Mouse (Mus musculus): ENCODE data around the gene Sbno1. TPM values are rescaled to one million over a fixed set of nuclear protein-coding genes. Genes with fewer than 3 reads are reported as not detected.
"Not testable (repeated sequence)": the region's sequence is repeated elsewhere in the genome, so short reads cannot be mapped to it uniquely, and the experiment has no call there.

Sbno1 gene
- polyA plus RNA-seq, 1 experiment from 2014 or later, result 30.6 TPM

DNA sequence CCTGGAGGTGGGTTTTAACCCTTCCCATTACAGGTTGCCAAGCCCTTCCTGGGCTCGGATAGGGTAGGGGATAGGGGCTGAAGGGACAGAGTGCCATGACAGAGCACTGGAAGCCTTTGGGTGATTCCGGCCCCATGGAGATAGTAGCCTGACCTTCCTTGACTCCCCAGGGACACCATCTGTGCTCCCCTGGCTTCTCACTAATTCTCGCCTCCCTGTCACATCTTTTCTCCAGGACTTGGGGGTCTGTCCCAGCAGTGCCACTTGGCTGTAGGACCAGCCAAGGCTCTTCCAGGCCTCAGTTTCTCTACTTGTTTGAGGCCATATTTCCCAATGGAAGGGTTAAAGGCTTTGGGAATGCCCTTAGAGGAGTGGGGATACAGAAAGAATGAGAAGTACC, 74.2 kb downstream of the Sbno1 start:
- 67% methylated on average over 3 of the region's 3 CpGs for WGBS (ENCODE audit: insufficient replicate concordance)
- no peak for ATAC-seq

DNA sequence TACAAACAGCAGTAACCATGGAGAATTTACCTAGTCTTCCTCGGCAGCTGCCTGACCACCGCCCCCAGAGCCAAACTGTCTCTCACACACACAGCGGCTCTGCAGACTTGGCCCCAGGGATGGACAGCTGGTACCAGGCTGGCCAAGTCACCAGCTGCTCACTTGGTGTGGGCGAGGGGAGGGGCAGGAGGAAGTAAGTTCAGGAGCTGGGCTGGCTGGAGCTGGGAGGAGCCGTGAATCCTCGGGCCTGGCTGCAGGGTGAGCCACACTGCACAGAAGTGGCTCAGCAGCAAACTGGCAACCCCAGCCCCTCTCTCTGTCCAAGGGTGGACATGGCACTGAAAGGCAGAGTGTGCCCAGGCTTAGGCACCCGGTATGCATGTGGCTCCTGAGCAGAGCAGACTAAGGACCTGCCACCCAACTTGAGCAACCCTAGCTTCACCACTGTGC, 74.7 kb downstream of the Sbno1 start:
- H3K9me3 ChIP-seq (ENCODE audit: low read length), result no peaks in the 10 kb centered on the region
- DNase-seq (peak; percentile 47), ATAC-seq (no peak)
- no peak overlapping the region for H3K4me3 ChIP-seq (ENCODE audit: low read depth, low read length)
- TF ChIP-seq CTCF (IDR thresholded peaks at IDR 0.05; ENCODE audit: low read depth), result no peak
- TF ChIP-seq EP300 (IDR thresholded peaks at IDR 0.05; ENCODE audit: low read depth), result no peak
- peak overlapping the region; percentile 99 for H3K4me2 ChIP-seq (ENCODE audit: low read depth, low read length)
- no peak overlapping the region for H3K9ac ChIP-seq (replicated peaks)
- H3K36me3 ChIP-seq (replicated peaks; ENCODE audit: insufficient read depth, low read length), result peaks cover 28% of the 10 kb centered on the region
- H3K4me1 ChIP-seq (ENCODE audit: insufficient read depth), result peaks cover 28% of the 10 kb centered on the region
- H3K27ac ChIP-seq (ENCODE audit: low read depth), result peak overlapping the region; percentile 95
- H3K27me3 ChIP-seq (ENCODE audit: insufficient read depth, low read length), result no peaks in the 10 kb centered on the region
- WGBS (ENCODE audit: insufficient replicate concordance), result 49% methylated on average over 7 of the region's 7 CpGs

More for the DNA sequence above, 74.2 kb downstream of the Sbno1 start:
- no peak for DNase-seq
- no peak for TF ChIP-seq CTCF (IDR thresholded peaks at IDR 0.05; ENCODE audit: low read depth)
- TF ChIP-seq EP300 (IDR thresholded peaks at IDR 0.05; ENCODE audit: low read depth), result no peak
- peak overlapping the region; percentile 99 for H3K4me2 ChIP-seq (ENCODE audit: low read depth, low read length)
- no peaks in the 10 kb centered on the region for H3K27me3 ChIP-seq (ENCODE audit: insufficient read depth, low read length)
- H3K4me1 ChIP-seq (ENCODE audit: insufficient read depth), result peaks cover 28% of the 10 kb centered on the region
- H3K4me3 ChIP-seq (ENCODE audit: low read depth, low read length), result no peak overlapping the region
- H3K27ac ChIP-seq (ENCODE audit: low read depth), result peak overlapping the region; percentile 95
- H3K9ac ChIP-seq (replicated peaks), result peak overlapping the region; percentile 97
- peaks cover 23% of the 10 kb centered on the region for H3K36me3 ChIP-seq (replicated peaks; ENCODE audit: insufficient read depth, low read length)
- no peaks in the 10 kb centered on the region for H3K9me3 ChIP-seq (ENCODE audit: low read length)

DNA sequence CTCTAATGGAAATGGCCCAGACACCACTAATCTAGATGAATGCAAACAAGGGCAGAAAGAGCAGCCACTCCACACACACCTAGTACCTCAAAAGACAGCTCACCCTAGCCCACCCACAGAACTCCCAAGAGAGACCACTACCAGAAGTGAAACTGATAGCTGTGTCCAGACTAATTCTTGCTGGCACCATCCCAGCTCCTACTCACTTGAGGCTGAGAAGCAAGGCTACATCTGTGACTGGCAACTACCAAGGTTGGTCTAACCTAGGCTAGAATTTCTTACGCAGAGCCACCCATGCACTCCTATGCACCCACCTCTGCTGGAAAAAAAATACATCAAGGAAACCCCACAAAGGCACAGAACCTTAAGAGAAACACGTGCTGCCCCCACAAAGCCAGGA, 75.5 kb downstream of the Sbno1 start:
- Histone ChIP-seq H3K4me2 (ENCODE audit: low read depth, low read length) (no peak overlapping the region), H3K36me3 (replicated peaks; ENCODE audit: insufficient read depth, low read length) (peaks cover 29% of the 10 kb centered on the region), H3K27me3 (ENCODE audit: insufficient read depth, low read length) (no peaks in the 10 kb centered on the region), H3K9ac (replicated peaks) (no peak overlapping the region), H3K4me1 (ENCODE audit: insufficient read depth) (peaks cover 28% of the 10 kb centered on the region), H3K9me3 (ENCODE audit: low read length) (no peaks in the 10 kb centered on the region), H3K4me3 (ENCODE audit: low read depth, low read length) (no peak overlapping the region), H3K27ac (ENCODE audit: low read depth) (no peak overlapping the region)
- 93% methylated on average over 2 of the region's 2 CpGs for WGBS (ENCODE audit: insufficient replicate concordance)
- DNase-seq (no peak), ATAC-seq (no peak)
- no peak for TF ChIP-seq EP300 (IDR thresholded peaks at IDR 0.05; ENCODE audit: low read depth)
- no peak for TF ChIP-seq CTCF (IDR thresholded peaks at IDR 0.05; ENCODE audit: low read depth)

DNA sequence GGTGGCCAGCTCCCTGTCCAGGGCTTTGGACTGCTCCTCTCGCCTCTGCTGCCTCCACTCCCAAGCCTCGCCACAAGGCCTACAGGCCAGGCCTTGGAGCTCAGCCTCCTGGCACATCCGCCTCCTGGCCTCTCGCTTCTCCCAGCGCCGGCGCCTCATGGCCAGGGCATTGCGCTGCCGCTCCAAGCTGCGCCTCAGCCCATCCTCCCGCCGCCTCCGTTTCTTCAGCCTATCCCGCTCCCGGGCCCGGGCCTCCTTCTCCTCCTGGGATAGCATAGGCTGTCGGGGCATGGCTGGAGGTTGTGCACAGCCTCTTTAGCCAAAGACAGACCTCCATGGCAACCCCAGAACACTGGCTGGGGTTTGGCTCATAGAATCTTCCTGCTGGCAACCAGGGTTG, 76.6 kb downstream of the Sbno1 start:
- no peak for ATAC-seq
- 93% methylated on average over 17 of the region's 17 CpGs for WGBS (ENCODE audit: insufficient replicate concordance)
- H3K27ac ChIP-seq (ENCODE audit: low read depth), result no peak overlapping the region
- H3K9ac ChIP-seq (replicated peaks), result no peak overlapping the region
- H3K4me1 ChIP-seq (ENCODE audit: insufficient read depth), result peaks cover 28% of the 10 kb centered on the region
- no peak overlapping the region for H3K4me3 ChIP-seq (ENCODE audit: low read depth, low read length)
- TF ChIP-seq CTCF (IDR thresholded peaks at IDR 0.05; ENCODE audit: low read depth) (no peak), EP300 (IDR thresholded peaks at IDR 0.05; ENCODE audit: low read depth) (no peak)
- H3K36me3 ChIP-seq (replicated peaks; ENCODE audit: insufficient read depth, low read length), result peaks cover 35% of the 10 kb centered on the region
- no peaks in the 10 kb centered on the region for H3K27me3 ChIP-seq (ENCODE audit: insufficient read depth, low read length)
- no peak for DNase-seq
- no peaks in the 10 kb centered on the region for H3K9me3 ChIP-seq (ENCODE audit: low read length)
- H3K4me2 ChIP-seq (ENCODE audit: low read depth, low read length), result no peak overlapping the region

DNA sequence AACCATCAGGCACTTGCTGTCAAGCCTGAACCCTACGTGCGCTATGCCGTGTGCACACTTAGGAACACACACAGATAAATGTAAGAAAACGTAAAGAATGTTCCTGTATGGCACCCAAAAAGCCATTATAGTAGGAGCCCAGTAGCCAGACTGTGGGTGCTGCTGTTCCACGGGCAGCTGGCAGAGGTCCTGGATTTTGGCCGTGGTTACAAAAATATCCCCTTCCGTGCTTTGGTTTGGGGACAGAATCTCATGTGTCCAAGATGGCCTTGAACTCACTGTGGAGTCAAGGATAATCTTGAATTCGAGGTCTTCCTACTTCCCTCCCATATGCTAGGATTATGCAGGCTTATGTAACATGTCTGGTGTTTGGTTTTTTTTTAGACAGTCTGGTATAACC, 82.9 kb downstream of the Sbno1 start:
- TF ChIP-seq EP300 (IDR thresholded peaks at IDR 0.05; ENCODE audit: low read depth) (no peak), CTCF (IDR thresholded peaks at IDR 0.05; ENCODE audit: low read depth) (no peak)
- Histone ChIP-seq H3K9me3 (ENCODE audit: low read length) (no peaks in the 10 kb centered on the region), H3K4me2 (ENCODE audit: low read depth, low read length) (no peak overlapping the region), H3K4me3 (ENCODE audit: low read depth, low read length) (no peak overlapping the region), H3K27ac (ENCODE audit: low read depth) (no peak overlapping the region), H3K9ac (replicated peaks) (no peak overlapping the region), H3K27me3 (ENCODE audit: insufficient read depth, low read length) (no peaks in the 10 kb centered on the region), H3K4me1 (ENCODE audit: insufficient read depth) (no peaks in the 10 kb centered on the region), H3K36me3 (replicated peaks; ENCODE audit: insufficient read depth, low read length) (peaks cover 18% of the 10 kb centered on the region)
- 82% methylated on average over 8 of the region's 8 CpGs for WGBS (ENCODE audit: insufficient replicate concordance)
- DNase-seq (no peak), ATAC-seq (no peak)

DNA sequence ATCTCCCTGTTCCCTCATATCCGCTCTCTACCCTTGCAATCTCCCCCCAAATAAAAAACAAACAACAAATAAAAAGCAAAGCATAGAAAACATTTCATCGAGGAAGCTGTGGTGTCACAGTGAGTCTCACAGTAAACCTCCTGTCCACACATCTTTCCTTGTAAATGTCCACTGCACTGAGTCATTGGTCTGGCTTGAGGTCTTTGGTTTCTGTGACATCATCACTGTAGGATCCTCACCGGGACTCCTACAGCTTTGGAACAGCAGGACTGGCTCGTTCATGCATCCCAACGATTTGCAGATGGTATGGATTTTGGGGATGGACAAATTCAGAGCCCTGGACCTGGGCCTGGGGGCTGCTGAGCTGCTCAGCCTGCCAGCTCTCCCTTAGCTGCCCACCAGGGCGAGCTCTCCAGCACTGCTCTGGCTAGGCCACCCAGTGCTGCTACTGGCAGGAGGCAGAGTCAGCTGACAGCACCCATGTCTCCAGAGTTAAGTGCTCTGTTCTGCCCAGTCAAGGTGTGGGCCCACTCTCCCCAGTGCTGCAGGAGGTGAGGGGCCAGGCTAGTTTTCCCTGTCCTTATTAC, 84.0 kb downstream of the Sbno1 start:
- H3K4me2 ChIP-seq (ENCODE audit: low read depth, low read length); DNase-seq; H3K9me3 ChIP-seq (ENCODE audit: low read length); H3K4me1 ChIP-seq (ENCODE audit: insufficient read depth); H3K27ac ChIP-seq (ENCODE audit: low read depth); H3K4me3 ChIP-seq (ENCODE audit: low read depth, low read length); H3K9ac ChIP-seq (replicated peaks); ATAC-seq; H3K27me3 ChIP-seq (ENCODE audit: insufficient read depth, low read length): not testable (repeated sequence)
- 72% methylated on average over 6 of the region's 6 CpGs for WGBS (ENCODE audit: insufficient replicate concordance)
- H3K36me3 ChIP-seq (replicated peaks; ENCODE audit: insufficient read depth, low read length), result peaks cover 16% of the 10 kb centered on the region
- 0 out of 2 replicates have a peak, but pooled peaks have one; percentile 25 for TF ChIP-seq CTCF (IDR thresholded peaks at IDR 0.05; ENCODE audit: low read depth)

All from liver, postnatal 0 days (tissue).